Mouse (Mus musculus) forebrain, embryonic 16.5 days (tissue): ENCODE measurements around the gene Atp8b5. TPM values are rescaled to one million over a fixed set of nuclear protein-coding genes. Genes with fewer than 3 reads are reported as not detected.
A peak's percentile ranks its signal among the peaks of the same experiment; 100 is the strongest.

Source experiments
- ATAC-seq: fragments of 200-750 bp; cut with Nextera tagmentation; 2 replicates; pipeline ENCODE4 v1.8.0; 2017; ENCODE audit warnings: mild to moderate bottlenecking, moderate library complexity
- H3K27ac ChIP-seq: fragments of 300-500 bp; sonication (generic); 2 replicates; pipeline ENCODE4 v1.5.1; 2014; ENCODE audit warnings: low read length, control low read depth
- H3K27me3 ChIP-seq: fragments of 300-500 bp; sonication (generic); replicated peaks from 2 replicates; pipeline ENCODE4 v1.6.1; 2014; ENCODE audit warnings: low read length; ENCODE audit not compliant: control insufficient read depth, insufficient read depth
- H3K36me3 ChIP-seq: fragments of 300-500 bp; sonication (generic); 2 replicates; pipeline ENCODE4 v1.6.1; 2014; ENCODE audit not compliant: control insufficient read depth, insufficient read depth
- H3K4me1 ChIP-seq: fragments of 300-500 bp; sonication (generic); replicated peaks from 2 replicates; pipeline ENCODE4 v1.6.1; 2014; ENCODE audit warnings: low read length; ENCODE audit not compliant: control insufficient read depth, insufficient read depth
- H3K4me2 ChIP-seq: fragments of 300-500 bp; sonication (generic); 2 replicates; pipeline ENCODE4 v1.6.1; 2014; ENCODE audit warnings: mild to moderate bottlenecking, low read length, control low read depth
- H3K4me3 ChIP-seq: fragments of 300-500 bp; sonication (generic); replicated peaks from 2 replicates; pipeline ENCODE4 v1.5.1; 2014; ENCODE audit warnings: mild to moderate bottlenecking, low read length, control low read depth
- H3K9ac ChIP-seq: fragments of 300-500 bp; sonication (generic); replicated peaks from 2 replicates; pipeline ENCODE4 v1.6.1; 2014; ENCODE audit warnings: low read depth, low read length, control low read depth
- H3K9me3 ChIP-seq: fragments of 300-500 bp; sonication (generic); 2 replicates; pipeline ENCODE4 v1.6.1; 2016; ENCODE audit warnings: low read length; ENCODE audit not compliant: control insufficient read depth
- WGBS: fragments of 180-500 bp; shearing (Covaris S2); extraction: QIAGEN DNeasy Blood & Tissue Kit; methylation state at CpG from one replicate; pipeline ENCODE4 v1.1.7; 2014; 5-methylcytosine and 5-hydroxymethylcytosine counted together
- polyA plus RNA-seq: library from polyadenylated mRNA; unstranded; fragments of >200 nt; fragmentation: Nextera tagmentation; extraction: Ambion mirVana; gene quantifications from 2 replicates; pipeline ENCODE4 v1.2.1, GENCODE M21; 2015

The Atp8b5 gene
- polyA plus RNA-seq, 1 experiment from 2014 or later, result 0.63 TPM

DNA sequence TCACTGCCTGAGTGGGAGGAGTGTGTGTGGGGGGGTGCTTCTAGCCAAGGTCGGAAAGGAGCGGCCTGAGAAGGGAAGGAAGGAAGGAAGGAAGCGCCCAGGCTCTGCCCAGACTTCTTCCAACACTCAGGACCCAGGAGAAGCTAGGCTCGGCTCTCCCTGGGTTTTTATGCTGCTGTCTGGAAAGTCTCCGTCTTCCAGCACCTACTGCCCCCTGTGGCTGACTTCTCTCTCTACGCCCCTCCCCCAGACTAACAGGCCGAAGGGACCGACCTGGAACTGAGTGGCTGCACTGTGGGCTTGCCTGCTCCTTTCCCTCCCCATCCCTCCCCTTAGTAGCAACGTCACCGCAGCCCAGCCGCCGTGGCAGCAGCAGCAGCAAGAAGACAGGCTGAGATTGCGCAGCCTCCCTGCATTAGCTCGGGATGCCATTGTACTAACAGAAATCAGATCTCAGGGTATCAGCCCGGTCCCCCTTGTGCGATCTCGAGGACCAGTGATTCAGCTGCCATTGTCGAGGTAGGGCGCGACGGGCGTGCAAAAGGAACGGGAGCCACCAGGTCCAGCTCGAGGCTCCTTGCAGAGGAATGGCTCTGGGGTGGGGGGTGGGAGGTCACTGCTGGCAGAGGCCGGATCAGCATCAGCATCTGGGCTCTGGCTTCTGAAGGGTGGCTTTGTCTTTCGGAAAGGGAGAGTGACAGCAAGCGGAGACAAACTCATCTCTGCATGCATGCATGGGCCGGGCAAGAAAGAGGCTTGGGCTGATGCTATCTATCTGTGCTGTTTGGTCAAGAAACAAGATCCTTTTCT lies 139.4 kb downstream of the Atp8b5 start:
- ATAC-seq, result peak; percentile 95
- H3K27me3 ChIP-seq, result no peaks in the 10 kb centered on the region
- H3K9ac ChIP-seq, result peak overlapping the region; percentile 93
- H3K4me2 ChIP-seq, result peak overlapping the region; percentile 88
- H3K36me3 ChIP-seq, result no peaks in the 10 kb centered on the region
- H3K27ac ChIP-seq, result peak overlapping the region; percentile 96
- peak overlapping the region; percentile 68 for H3K4me3 ChIP-seq
- no peaks in the 10 kb centered on the region for H3K9me3 ChIP-seq
- H3K4me1 ChIP-seq, result peaks cover 33% of the 10 kb centered on the region
- WGBS, result 1% methylated on average over 28 of the region's 28 CpGs

DNA sequence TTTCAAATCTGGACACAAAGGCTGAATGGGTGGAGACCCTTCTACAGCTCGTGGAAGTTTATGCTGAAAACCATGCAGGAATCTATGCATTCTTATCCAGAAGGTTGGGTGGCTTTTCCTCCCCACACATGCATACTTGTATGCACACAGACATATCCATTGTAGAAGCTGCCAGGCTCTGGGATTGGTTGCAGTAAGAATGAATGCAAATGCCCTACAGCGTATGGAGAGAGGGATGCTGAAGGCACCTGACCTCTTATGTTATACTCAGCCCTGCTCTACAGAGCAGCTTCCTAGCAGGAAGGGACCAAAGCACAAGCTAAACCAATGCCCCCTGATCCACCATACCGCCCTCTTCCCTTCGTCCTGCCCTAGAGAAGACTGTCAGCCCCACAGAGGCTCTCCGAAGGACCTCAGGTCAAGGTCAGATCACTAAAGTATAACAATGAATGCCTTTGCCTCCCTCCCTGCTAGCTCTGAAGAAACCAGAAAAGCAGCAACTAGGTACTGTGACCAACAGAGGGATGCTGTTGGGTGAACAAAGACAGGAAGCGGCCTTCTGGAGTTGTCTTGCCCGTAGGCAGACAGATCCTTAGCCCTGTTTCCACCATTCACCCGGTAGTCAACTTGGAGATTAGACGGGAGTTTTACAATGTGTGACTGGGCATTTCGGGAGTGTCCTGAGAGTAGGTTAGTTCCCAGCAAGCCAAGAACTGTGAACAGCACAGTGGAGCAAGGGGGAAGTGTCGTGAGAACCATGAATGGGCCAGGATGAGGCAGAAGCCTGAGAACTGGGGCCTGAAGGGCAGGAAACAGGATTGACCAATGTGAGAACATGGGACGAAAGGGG lies 140.3 kb downstream of the Atp8b5 start:
- H3K9me3 ChIP-seq, result no peaks in the 10 kb centered on the region
- peaks cover 34% of the 10 kb centered on the region for H3K4me1 ChIP-seq
- H3K36me3 ChIP-seq, result no peaks in the 10 kb centered on the region
- peak; percentile 47 for ATAC-seq
- peak overlapping the region; percentile 68 for H3K4me3 ChIP-seq
- WGBS, result 70% methylated on average over 12 of the region's 12 CpGs
- peak overlapping the region; percentile 96 for H3K27ac ChIP-seq
- H3K9ac ChIP-seq, result peak overlapping the region; percentile 93
- peak overlapping the region; percentile 88 for H3K4me2 ChIP-seq
- H3K27me3 ChIP-seq, result no peaks in the 10 kb centered on the region

DNA sequence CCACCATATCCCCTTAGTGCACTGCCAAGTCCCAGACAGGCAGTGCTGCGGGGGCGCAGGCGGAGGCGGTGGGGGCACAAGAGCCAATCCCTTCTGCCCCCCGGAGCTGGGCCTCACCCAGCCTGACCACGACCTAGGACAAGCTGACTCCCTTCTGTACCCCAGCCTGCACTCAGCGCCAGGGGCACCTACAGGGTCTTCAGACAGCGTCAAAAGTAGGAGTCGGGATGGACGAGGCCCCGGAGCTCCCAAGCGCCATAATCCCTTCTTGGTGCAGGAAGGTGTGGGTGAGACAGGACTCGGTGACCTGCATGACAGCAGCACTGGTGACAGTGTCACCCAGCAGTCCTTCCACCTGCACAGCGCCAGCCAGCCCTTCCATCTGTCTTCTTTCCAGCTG lies 147.8 kb downstream of the Atp8b5 start:
- H3K27ac ChIP-seq, result no peak overlapping the region
- 88% methylated on average over 14 of the region's 14 CpGs for WGBS
- no peaks in the 10 kb centered on the region for H3K27me3 ChIP-seq
- peaks cover 13% of the 10 kb centered on the region; the same call in 1 of the 2 replicates for H3K36me3 ChIP-seq
- H3K9ac ChIP-seq, result no peak overlapping the region
- no peak overlapping the region for H3K4me2 ChIP-seq
- peaks cover 8% of the 10 kb centered on the region; the same call in 1 of the 2 replicates for H3K4me1 ChIP-seq
- no peak for ATAC-seq
- no peak overlapping the region for H3K4me3 ChIP-seq
- H3K9me3 ChIP-seq, result no peaks in the 10 kb centered on the region

DNA sequence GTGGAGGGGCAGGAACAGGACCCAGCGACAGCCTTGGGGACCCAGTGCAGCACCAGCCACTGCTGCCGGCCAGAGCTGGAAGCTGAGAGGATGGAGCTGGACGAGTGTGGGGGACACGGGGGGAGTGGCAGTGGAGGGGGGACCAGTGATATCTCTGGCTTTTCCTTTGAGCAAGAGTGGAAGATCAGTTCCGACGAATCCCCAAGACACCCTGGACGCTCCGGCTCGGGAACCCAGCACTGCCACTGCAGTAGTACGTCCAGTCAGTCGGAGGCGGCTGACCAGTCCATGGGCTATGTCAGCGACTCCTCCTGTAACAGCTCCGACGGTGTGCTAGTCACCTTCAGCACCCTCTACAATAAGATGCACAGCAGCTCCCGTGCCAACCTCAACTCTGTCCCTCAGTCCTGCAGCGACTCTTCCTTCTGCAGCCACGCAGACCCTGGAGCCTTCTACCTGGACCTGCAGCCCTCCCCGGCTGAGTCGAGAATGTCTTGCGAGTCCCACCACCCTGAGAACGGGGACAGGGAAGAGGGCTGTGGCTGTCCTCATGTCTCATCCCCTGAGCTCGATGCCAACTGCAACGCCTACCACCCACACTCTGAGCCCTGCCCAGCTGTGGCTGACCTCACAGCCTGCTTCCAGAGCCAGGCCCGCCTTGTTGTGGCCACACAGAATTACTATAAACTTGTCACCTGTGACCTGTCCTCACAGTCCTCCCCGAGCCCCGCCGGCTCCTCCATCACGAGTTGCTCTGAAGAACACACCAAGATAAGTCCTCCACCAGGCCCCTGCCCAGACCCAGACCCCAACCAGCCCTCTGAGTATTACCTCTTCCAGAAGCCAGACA lies 148.5 kb downstream of the Atp8b5 start:
- Histone ChIP-seq H3K9me3 (no peaks in the 10 kb centered on the region), H3K27ac (no peak overlapping the region), H3K4me2 (no peak overlapping the region), H3K27me3 (no peaks in the 10 kb centered on the region), H3K4me3 (no peak overlapping the region), H3K9ac (no peak overlapping the region), H3K4me1 (peaks cover 5% of the 10 kb centered on the region; the same call in 1 of the 2 replicates), H3K36me3 (peaks cover 13% of the 10 kb centered on the region; the same call in 1 of the 2 replicates)
- 90% methylated on average over 28 of the region's 29 CpGs for WGBS
- no peak for ATAC-seq

DNA sequence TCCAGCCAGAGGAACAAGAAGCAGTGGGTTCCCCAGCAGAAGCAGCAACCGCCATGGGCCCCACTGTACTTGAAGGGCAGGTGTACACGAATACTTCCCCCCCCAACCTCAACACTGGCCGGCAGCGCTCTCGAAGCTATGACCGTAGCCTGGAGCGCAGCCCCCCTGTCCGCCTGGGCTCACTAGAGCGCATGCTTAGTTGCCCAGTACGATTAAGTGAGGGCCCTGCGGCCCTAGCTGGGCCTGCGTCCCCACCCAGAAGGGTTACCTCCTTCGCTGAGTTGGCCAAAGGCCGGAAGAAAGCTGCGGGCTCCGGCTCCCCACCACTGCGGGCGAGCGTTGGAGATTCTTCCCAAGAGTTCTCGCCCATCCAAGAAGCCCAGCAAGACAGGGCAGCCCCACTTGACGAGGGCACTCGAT lies 149.1 kb downstream of the Atp8b5 start:
- Histone ChIP-seq H3K27ac (no peak overlapping the region), H3K9me3 (no peaks in the 10 kb centered on the region), H3K9ac (no peak overlapping the region), H3K4me3 (no peak overlapping the region), H3K36me3 (peaks cover 13% of the 10 kb centered on the region; the same call in 1 of the 2 replicates), H3K27me3 (no peaks in the 10 kb centered on the region), H3K4me1 (peaks cover 2% of the 10 kb centered on the region; the same call in 1 of the 2 replicates), H3K4me2 (no peak overlapping the region)
- WGBS, result 95% methylated on average over 22 of the region's 22 CpGs
- ATAC-seq, result no peak

DNA sequence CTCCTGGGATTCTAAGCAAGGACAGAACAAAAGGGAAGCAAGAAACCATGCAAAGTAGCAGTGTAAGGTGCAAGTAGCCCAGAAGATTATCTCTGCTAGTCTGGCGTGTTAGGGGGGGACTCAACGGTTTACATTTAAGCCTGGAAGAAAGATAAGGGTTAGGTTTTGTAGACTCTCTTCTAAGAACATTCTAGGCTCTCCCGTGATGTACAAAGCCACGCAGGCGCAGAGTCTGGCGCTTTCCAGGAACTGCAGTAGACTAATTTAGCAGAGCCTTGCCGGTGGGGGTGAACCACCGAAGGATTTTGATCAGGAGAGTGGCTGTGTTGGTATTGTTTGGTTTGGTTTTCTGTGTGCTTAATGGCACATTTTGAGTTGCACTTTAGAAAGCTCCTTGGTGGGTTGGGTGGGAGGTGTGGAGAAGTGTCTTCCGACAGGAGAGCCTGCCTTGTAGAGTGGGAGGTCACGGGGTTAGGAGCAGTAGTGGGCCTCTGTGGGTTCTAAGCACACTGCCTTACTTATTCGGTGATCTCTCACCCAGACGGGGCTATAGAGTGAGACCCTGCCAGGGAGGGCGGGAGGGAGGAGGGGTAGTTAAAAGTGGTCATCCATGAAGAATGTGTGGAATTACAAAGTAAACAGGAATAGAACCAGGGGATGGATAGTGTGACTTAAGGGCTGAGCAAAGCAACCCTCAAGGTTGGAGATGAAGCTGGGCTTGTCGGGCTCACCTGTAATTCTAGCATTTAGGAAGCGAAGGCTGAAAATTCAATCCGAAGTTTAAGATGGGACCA lies 150.5 kb downstream of the Atp8b5 start:
- no peak overlapping the region for H3K4me3 ChIP-seq
- 87% methylated on average over 16 of the region's 16 CpGs for WGBS
- no peak overlapping the region for H3K9ac ChIP-seq
- H3K4me2 ChIP-seq, result no peak overlapping the region
- H3K9me3 ChIP-seq, result no peaks in the 10 kb centered on the region
- no peak for ATAC-seq
- no peak overlapping the region for H3K27ac ChIP-seq
- no peaks in the 10 kb centered on the region for H3K27me3 ChIP-seq
- peaks cover 21% of the 10 kb centered on the region for H3K36me3 ChIP-seq
- H3K4me1 ChIP-seq, result no peaks in the 10 kb centered on the region

DNA sequence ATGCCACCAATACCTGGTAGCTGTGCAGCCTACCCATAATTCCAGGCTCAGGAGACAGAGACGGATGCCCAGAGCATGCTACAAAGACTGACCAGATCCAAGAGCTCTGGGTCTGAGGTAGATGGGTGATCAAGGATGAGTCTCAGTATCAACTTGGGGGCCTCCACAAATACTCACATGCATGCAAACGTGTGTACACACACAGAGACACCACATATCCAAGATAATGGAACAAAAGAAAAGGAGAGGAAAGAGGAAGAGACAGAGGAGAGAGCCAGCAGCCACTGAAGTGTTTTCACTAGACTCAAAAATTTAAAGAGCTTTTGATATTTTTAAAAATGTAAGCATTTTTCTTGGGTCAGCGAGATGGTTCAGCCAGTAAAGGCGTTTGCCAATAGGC lies 151.5 kb downstream of the Atp8b5 start:
- H3K36me3 ChIP-seq, result peaks cover 28% of the 10 kb centered on the region

DNA sequence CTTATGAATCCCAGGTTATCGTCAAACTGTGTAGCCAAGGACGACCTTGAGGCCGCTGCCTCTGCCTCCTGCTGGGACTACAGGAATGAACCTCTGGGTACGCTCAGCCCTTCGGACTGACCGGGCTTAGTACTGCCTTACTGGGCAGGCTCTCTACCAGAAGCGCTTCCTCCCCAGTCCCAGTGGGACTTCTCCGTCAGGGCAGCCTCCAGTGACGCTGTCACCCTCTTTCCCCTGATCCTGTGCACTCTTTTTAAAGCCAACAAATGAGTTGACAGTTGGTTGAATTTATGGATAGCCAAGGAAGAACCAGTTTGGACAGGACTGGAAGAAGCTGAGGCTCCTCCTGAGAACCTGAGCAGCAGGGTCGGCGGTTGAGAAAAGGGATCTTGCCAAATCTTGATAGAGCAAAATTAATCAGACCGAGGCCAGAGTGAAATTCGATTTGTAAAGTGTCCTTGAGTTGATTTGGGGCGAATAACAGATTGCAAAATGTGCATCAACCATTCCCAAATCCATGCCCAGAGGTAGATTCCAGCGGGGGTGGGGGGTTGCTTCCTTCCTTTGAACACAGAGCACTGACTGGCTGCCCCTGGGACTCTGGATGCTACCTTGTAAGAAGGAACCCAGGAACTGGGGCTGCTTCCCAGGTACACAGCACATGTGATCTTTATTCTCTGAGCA lies 152.2 kb downstream of the Atp8b5 start:
- no peak for ATAC-seq

More for the DNA sequence above, 151.5 kb downstream of the Atp8b5 start:
- no peaks in the 10 kb centered on the region for H3K4me1 ChIP-seq
- H3K9ac ChIP-seq, result no peak overlapping the region
- H3K4me3 ChIP-seq, result no peak overlapping the region
- no peaks in the 10 kb centered on the region for H3K9me3 ChIP-seq
- no peak overlapping the region for H3K27ac ChIP-seq
- 75% methylated on average over 4 of the region's 4 CpGs for WGBS
- no peak for ATAC-seq
- H3K27me3 ChIP-seq, result no peaks in the 10 kb centered on the region
- H3K4me2 ChIP-seq, result no peak overlapping the region

More for the DNA sequence above, 152.2 kb downstream of the Atp8b5 start:
- H3K27ac ChIP-seq, result no peak overlapping the region
- 62% methylated on average over 15 of the region's 15 CpGs for WGBS
- no peak overlapping the region for H3K4me3 ChIP-seq
- no peaks in the 10 kb centered on the region for H3K27me3 ChIP-seq
- H3K9ac ChIP-seq, result no peak overlapping the region
- H3K9me3 ChIP-seq, result no peaks in the 10 kb centered on the region
- peaks cover 33% of the 10 kb centered on the region for H3K36me3 ChIP-seq
- no peaks in the 10 kb centered on the region for H3K4me1 ChIP-seq
- H3K4me2 ChIP-seq, result no peak overlapping the region
